Mouse (Mus musculus) forebrain, embryonic 16.5 days (tissue): ENCODE measurements at regions not wholly inside any gene's neighbourhood (a gene's known extent, or its start where the extent isn't known, plus 50 kb on each side); places are given as distances from the start of the nearest gene placed in this dataset.

Source experiments
- ATAC-seq: fragments of 200-750 bp; cut with Nextera tagmentation; 2 replicates; pipeline ENCODE4 v1.8.0; 2017; ENCODE audit warnings: mild to moderate bottlenecking, moderate library complexity
- H3K27ac ChIP-seq: fragments of 300-500 bp; sonication (generic); 2 replicates; pipeline ENCODE4 v1.5.1; 2014; ENCODE audit warnings: low read length, control low read depth
- H3K27me3 ChIP-seq: fragments of 300-500 bp; sonication (generic); replicated peaks from 2 replicates; pipeline ENCODE4 v1.6.1; 2014; ENCODE audit warnings: low read length; ENCODE audit not compliant: control insufficient read depth, insufficient read depth
- H3K36me3 ChIP-seq: fragments of 300-500 bp; sonication (generic); 2 replicates; pipeline ENCODE4 v1.6.1; 2014; ENCODE audit not compliant: control insufficient read depth, insufficient read depth
- H3K4me1 ChIP-seq: fragments of 300-500 bp; sonication (generic); replicated peaks from 2 replicates; pipeline ENCODE4 v1.6.1; 2014; ENCODE audit warnings: low read length; ENCODE audit not compliant: control insufficient read depth, insufficient read depth
- H3K4me2 ChIP-seq: fragments of 300-500 bp; sonication (generic); 2 replicates; pipeline ENCODE4 v1.6.1; 2014; ENCODE audit warnings: mild to moderate bottlenecking, low read length, control low read depth
- H3K4me3 ChIP-seq: fragments of 300-500 bp; sonication (generic); replicated peaks from 2 replicates; pipeline ENCODE4 v1.5.1; 2014; ENCODE audit warnings: mild to moderate bottlenecking, low read length, control low read depth
- H3K9ac ChIP-seq: fragments of 300-500 bp; sonication (generic); replicated peaks from 2 replicates; pipeline ENCODE4 v1.6.1; 2014; ENCODE audit warnings: low read depth, low read length, control low read depth
- H3K9me3 ChIP-seq: fragments of 300-500 bp; sonication (generic); 2 replicates; pipeline ENCODE4 v1.6.1; 2016; ENCODE audit warnings: low read length; ENCODE audit not compliant: control insufficient read depth
- WGBS: fragments of 180-500 bp; shearing (Covaris S2); extraction: QIAGEN DNeasy Blood & Tissue Kit; methylation state at CpG from one replicate; pipeline ENCODE4 v1.1.7; 2014; 5-methylcytosine and 5-hydroxymethylcytosine counted together

GRCm38 (mm10) chr1:19421116-19421515 is 212.4 kb downstream of the Tfap2b start:
- H3K4me1 ChIP-seq, result no peaks in the 10 kb centered on the region
- 52% methylated on average over 1 of the region's 1 CpGs for WGBS
- ATAC-seq, result no peak

GRCm38 (mm10) chr1:19450786-19451185 is 242.1 kb downstream of the Tfap2b start:
- 85% methylated on average over 5 of the region's 5 CpGs for WGBS
- no peak overlapping the region for H3K27ac ChIP-seq

More at GRCm38 (mm10) chr1:19421116-19421515, 212.4 kb downstream of the Tfap2b start:
- H3K27ac ChIP-seq, result no peak overlapping the region
- H3K4me2 ChIP-seq, result no peak overlapping the region
- H3K9ac ChIP-seq, result no peak overlapping the region
- H3K4me3 ChIP-seq, result no peak overlapping the region
- H3K36me3 ChIP-seq, result no peaks in the 10 kb centered on the region
- H3K9me3 ChIP-seq, result no peaks in the 10 kb centered on the region
- H3K27me3 ChIP-seq, result no peaks in the 10 kb centered on the region

GRCm38 (mm10) chr1:19458646-19459441 is 250.1 kb downstream of the Tfap2b start:
- no peaks in the 10 kb centered on the region for H3K9me3 ChIP-seq
- H3K4me1 ChIP-seq, result no peaks in the 10 kb centered on the region
- no peak overlapping the region for H3K4me3 ChIP-seq
- H3K36me3 ChIP-seq, result no peaks in the 10 kb centered on the region
- no peak overlapping the region for H3K4me2 ChIP-seq
- no peak overlapping the region for H3K9ac ChIP-seq
- whole genome bisulfite sequencing, result 88% methylated on average over 14 of the region's 14 CpGs
- no peaks in the 10 kb centered on the region for H3K27me3 ChIP-seq
- no peak for ATAC-seq
- H3K27ac ChIP-seq, result no peak overlapping the region

More at GRCm38 (mm10) chr1:19450786-19451185, 242.1 kb downstream of the Tfap2b start:
- no peak overlapping the region for H3K9ac ChIP-seq
- H3K9me3 ChIP-seq, result no peaks in the 10 kb centered on the region
- no peaks in the 10 kb centered on the region for H3K27me3 ChIP-seq
- no peak overlapping the region for H3K4me3 ChIP-seq
- no peaks in the 10 kb centered on the region for H3K36me3 ChIP-seq
- no peak overlapping the region for H3K4me2 ChIP-seq
- H3K4me1 ChIP-seq, result no peaks in the 10 kb centered on the region
- no peak for ATAC-seq

GRCm38 (mm10) chr1:19459876-19460275 is 251.2 kb downstream of the Tfap2b start:
- Histone ChIP-seq H3K27ac (no peak overlapping the region), H3K4me1 (no peaks in the 10 kb centered on the region), H3K27me3 (no peaks in the 10 kb centered on the region), H3K4me3 (no peak overlapping the region), H3K9ac (no peak overlapping the region), H3K36me3 (no peaks in the 10 kb centered on the region), H3K4me2 (no peak overlapping the region), H3K9me3 (no peaks in the 10 kb centered on the region)
- WGBS, result 91% methylated on average over 11 of the region's 11 CpGs
- ATAC-seq, result no peak

GRCm38 (mm10) chr1:19473561-19473960 is 264.8 kb downstream of the Tfap2b start:
- Histone ChIP-seq H3K36me3 (no peaks in the 10 kb centered on the region), H3K27ac (no peak overlapping the region), H3K9me3 (no peaks in the 10 kb centered on the region), H3K27me3 (no peaks in the 10 kb centered on the region), H3K9ac (no peak overlapping the region), H3K4me3 (no peak overlapping the region), H3K4me2 (no peak overlapping the region), H3K4me1 (no peaks in the 10 kb centered on the region)
- 12% methylated on average over 1 of the region's 1 CpGs for WGBS
- no peak for ATAC-seq
